Mouse (Mus musculus): ENCODE data around the gene AI661453.

The AI661453 gene

GRCm38 (mm10) chr17:47503689-47504088 is 67.3 kb downstream of the AI661453 start:
- no peak for DNase-seq (ENCODE audit: low spot score)

GRCm38 (mm10) chr17:47504228-47504627 is 67.8 kb downstream of the AI661453 start:
- DNase-seq (ENCODE audit: low spot score), result no peak

GRCm38 (mm10) chr17:47504941-47505346 is 68.5 kb downstream of the AI661453 start, which contains the start of gene Ccnd3:
TSS of gene Ccnd3 (plus strand) at chr17:47505051.
- DNase-seq (ENCODE audit: low spot score), result no peak

DNA sequence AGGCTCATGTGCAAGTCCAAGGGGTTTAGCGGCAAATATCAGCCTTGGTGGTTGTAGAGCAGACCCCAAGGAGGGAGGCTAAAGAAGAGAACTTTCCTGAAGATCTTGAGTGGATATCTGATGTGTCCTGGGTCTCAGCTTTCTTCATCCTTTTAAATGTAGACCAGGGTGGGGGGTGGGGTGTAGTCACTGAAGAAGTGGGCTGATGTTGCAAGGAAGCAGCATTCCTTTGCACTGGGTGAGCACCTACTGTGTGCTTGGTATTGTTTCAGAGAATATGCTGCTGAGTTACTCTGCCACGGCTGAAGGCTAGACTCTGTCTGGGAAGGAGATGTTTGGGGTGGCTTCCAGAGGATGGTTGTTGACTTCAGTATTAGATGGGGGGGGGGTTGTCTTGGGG is 69.2 kb downstream of the AI661453 start:
- DNase-seq (ENCODE audit: low spot score), result no peak

- no peak for DNase-seq (ENCODE audit: low spot score)
Measured at GRCm38 (mm10) chr17:47506042-47506441, 69.6 kb downstream of the AI661453 start.

DNA sequence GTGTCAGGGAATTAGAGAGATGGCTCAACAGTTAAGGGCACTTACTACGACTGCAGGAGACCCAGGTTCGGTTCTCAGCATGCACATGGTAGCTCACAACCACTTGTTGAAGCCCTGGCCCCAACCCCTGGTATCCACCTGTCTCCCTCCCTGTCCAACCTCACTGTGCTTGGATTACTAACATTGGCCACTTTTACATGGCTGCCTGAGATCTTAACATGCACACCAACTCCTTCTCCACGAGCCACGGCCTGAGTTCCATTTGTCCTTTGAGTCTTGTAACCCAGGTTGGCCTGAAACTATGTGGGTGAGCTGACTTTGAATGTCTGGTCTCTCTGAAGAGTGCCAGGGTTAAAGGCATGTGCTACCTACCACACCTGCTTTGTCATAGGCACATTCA is 70.3 kb downstream of the AI661453 start:
- no peak for DNase-seq (ENCODE audit: low spot score)

- no peak for DNase-seq (ENCODE audit: low spot score)
Measured at GRCm38 (mm10) chr17:47507523-47507922, 71.1 kb downstream of the AI661453 start.

- peak; percentile 71 for DNase-seq (ENCODE audit: low spot score)
Measured at GRCm38 (mm10) chr17:47508012-47508608, 71.7 kb downstream of the AI661453 start.

DNA sequence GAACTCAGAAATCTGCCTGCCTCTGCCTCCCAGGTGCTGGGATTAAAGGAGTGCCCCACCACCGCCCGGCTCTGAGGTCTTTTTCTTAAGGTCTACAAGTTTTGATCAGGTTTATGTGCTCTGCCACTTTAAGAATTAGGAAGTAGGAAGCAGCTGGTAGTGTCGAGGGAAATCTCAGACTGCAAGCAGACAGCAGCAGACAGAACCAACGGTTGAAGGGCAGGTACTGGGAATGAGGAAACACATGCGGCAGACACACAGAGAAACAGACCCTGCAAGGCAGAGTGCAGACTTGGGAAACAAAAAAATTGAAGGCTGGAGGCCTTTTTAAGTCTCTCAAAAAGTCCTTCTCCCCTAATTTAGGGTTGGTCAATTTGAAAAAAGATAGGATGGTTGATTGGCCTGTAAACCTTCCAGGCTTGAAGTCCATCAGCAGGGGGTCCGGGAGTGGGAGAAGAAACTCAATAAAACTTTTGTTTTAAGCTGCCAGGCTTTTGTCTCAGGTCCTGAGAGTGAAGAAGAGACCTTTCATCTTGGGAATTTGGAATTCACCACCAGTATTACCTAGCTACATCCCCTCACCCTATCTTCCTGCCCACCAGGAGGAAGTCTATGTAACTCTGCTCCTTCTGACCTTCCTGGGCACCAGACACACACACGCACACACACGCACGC is 72.8 kb downstream of the AI661453 start:
- DNase-seq (ENCODE audit: low spot score), result no peak

DNA sequence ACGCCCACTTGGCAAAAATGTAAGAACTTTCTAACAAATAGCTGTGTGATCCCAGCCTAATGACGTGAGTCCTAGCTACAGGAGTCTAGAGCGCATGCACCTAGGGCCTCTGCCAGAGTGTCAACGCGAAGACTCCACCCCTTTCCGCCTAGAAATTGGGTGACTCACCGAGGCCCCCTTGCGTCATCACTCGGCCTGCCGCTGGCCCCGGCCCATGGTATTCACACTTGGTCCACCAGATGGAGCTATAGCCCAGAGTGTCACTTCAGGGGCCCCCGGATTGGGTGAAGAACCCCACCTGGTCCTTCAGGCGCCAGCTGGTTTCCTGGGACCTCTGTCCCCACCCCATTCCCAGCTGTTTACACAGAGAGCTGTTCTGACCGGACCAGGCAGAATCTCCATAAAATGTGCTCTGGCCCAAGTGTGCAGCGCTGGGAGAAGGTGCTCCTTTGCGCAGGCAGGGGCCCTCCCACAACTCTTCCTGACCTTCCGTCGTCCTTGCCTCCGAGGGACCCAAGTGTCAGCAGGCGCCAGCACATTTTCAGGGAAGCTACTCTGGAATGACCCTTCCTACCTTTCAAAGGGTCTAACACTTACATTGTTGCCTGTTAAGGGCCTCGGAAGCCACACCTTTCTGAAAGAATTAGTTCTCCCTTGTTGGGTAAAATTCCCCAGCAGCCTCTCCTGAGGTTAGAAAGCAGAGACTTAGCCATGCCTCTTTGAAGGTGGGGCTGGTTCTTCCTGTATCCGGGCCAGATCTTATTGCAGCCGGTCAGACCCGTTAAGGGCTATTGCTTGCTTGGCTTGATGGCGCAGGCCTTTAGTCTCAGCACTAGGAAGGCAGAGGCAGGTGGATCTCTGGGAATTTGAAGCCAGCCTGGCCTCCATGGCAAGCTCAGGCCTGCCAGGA is 75.0 kb downstream of the AI661453 start:
- peak; percentile 99 for DNase-seq (ENCODE audit: low spot score)

GRCm38 (mm10) chr17:47512956-47513775 is 76.8 kb downstream of the AI661453 start:
- no peak for DNase-seq (ENCODE audit: low spot score)

GRCm38 (mm10) chr17:47515180-47515844 is 78.9 kb downstream of the AI661453 start:
- no peak for DNase-seq (ENCODE audit: low spot score)

DNA sequence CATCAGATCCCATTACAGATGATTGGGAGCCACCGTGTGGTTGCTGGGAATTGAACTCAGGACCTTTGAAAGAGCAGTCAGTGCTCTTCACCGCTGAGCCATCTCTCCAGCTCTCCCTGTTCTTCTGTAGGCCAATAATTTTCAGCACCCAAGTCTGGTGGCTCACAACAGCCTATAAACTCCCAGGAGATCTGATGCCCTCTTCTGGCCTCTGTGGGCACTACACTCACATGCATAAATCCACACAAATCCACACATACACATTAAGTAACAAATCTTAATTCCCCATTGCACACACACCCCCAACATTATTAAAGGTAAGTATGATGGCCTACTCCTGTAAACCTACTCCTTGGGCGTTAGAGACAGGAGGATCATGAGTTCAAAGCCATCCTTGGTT is 79.8 kb downstream of the AI661453 start:
- DNase-seq (ENCODE audit: low spot score), result no peak

- DNase-seq (ENCODE audit: low spot score), result no peak
Measured at GRCm38 (mm10) chr17:47518205-47518604, 81.8 kb downstream of the AI661453 start.

Measured in urinary bladder, postnatal 10 days (tissue).